Mouse (Mus musculus) large intestine, adult 2 months (tissue): ENCODE measurements around the gene Gm27021. TPM values are rescaled to one million over a fixed set of nuclear protein-coding genes. Genes with fewer than 3 reads are reported as not detected.

Experiments
- DNase-seq: peaks from one replicate; pipeline ENCODE4 v3.0.0-alpha.2; 2012; ENCODE audit warnings: low read depth, low spot score
- WGBS: fragments of 180-500 bp; shearing (Covaris S2); methylation state at CpG from one replicate; pipeline ENCODE4 v1.1.7; 2018; 5-methylcytosine and 5-hydroxymethylcytosine counted together
- polyA plus RNA-seq: library from polyadenylated mRNA; depleted of rRNA; stranded (reverse); fragments of >200 nt; gene quantifications from 2 replicates; pipeline ENCODE4 v1.2.3, GENCODE M21; 2012

Gm27021 gene
- polyA plus RNA-seq, 1 experiment = 0.19 TPM

GRCm38 (mm10) chr8:120574941-120575340 is 92.9 kb downstream of the Gm27021 start:
- WGBS = 66% methylated on average over 19 of the region's 19 CpGs
- DNase-seq = no peak

DNA sequence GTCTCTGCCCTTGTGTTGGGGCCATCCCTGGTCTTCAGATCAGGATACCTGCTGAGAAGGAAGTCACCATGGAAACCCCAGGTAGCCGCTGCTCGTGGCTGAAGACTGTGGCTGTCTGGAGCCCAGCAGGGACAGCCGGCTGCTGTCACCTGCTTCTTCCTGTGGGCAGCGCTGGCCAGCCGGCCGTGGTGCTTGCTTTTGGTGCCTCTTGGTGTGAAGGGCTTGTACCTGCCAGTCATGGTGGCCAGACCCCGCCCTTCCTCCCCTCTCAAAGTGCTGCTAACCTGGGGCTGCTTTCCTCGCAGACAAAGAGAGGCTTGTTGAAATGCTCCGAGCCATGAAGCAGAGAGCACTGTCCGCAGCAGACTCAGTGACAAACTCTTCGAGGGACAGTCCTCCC is 94.0 kb downstream of the Gm27021 start:
- DNase-seq = no peak
- WGBS = 85% methylated on average over 11 of the region's 11 CpGs

DNA sequence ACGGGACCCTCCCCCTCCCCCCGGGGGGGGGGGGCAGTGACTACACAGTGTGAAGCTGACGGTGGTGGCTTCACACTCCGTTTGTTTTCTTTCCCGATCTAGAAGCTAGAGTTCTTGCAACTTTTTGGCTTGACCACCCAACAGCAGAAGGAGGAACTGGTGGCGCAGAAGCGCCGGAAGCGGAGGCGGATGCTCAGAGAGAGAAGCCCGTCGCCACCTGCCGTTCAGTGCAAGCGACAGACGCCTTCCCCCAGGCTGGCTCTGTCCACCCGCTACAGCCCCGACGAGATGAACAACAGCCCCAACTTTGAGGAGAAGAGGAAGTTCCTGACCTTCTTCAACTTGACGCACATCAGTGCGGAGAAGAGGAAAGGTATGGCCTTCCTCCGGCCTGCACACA is 95.3 kb downstream of the Gm27021 start:
- WGBS = 84% methylated on average over 21 of the region's 21 CpGs
- DNase-seq = no peak

- WGBS = 94% methylated on average over 8 of the region's 8 CpGs
- DNase-seq = no peak
Measured at GRCm38 (mm10) chr8:120571561-120571960, 96.3 kb downstream of the Gm27021 start.

DNA sequence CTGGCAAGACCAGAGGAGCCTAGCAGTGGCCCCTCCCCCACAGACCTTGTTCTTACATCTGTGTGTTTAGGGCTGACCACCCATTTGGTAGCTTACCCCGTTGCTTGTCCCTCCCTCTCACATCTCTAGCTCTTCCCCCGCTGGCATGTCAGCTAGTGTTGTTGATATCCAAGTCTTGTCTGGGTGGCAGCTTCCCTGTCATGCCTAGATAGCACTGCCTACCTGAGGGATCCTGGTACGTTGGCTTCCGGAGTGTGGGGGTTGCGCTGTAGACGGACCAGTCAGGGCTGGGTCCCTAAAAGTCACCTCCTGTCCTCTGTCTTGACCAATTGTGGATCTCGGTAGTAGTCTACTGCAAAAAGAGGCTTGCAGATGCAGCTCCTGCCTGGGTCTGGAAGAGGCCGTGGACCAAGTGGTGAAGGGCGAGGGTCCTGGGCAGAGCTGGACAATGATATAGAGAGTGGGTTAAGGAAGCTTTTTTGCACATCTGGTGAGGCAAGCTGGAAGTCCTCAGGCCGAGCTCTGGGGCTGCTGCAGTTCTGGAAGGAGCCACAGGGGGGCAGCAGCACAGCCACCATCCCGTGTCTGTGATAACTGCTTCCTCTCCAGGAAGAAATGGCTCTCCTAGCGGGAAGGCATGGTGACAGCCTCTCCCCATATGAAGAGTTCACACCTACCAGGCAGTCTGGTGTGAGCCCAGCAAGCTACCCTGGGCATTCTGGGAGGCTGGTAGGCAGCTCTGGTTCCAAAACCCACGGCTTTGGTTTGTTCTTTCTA is 97.8 kb downstream of the Gm27021 start:
- DNase-seq = no peak
- WGBS = 56% methylated on average over 13 of the region's 13 CpGs

DNA sequence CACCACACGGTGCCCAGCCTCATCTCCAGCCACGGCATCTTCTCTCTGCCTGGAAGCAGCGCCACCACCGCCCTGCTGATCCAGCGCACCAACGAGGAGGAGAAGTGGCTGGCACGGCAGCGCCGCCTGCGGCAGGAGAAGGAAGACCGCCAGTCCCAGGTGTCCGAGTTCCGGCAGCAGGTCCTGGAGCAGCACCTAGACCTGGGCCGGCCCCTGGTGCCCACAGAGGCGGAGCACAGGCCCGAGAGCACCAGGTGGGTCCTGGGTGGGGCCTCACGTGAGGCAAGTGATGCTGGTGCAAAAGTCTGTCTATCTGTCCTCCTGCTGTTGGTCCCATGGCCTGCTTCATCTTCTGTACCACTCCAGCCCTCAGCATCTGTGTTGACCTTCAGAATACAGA is 98.8 kb downstream of the Gm27021 start:
- WGBS = 89% methylated on average over 17 of the region's 17 CpGs
- DNase-seq = no peak

- 98% methylated on average over 37 of the region's 37 CpGs for WGBS
Measured at GRCm38 (mm10) chr8:120568164-120568798, 99.6 kb downstream of the Gm27021 start.

DNA sequence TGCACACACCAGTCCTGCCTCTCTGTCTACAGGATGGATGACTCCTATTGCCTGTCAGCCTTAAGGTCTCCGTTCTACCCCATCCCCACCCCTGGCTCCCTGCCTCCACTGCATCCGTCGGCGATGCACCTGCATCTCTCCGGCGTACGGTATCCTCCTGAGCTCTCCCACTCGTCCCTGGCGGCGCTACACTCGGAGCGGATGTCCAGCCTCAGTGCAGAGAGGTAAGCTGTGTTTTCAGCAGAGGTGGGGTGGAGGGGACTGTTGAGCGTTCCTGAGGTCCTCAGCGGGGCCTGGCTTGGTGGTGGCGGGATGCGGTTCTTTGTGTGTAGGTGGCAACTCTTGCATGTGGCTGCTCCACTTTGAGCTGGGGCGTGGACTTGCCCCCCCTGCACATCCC is 100.1 kb downstream of the Gm27021 start:
- WGBS = 98% methylated on average over 17 of the region's 17 CpGs

More at GRCm38 (mm10) chr8:120568164-120568798, 99.6 kb downstream of the Gm27021 start:
- DNase-seq = no peak

DNA sequence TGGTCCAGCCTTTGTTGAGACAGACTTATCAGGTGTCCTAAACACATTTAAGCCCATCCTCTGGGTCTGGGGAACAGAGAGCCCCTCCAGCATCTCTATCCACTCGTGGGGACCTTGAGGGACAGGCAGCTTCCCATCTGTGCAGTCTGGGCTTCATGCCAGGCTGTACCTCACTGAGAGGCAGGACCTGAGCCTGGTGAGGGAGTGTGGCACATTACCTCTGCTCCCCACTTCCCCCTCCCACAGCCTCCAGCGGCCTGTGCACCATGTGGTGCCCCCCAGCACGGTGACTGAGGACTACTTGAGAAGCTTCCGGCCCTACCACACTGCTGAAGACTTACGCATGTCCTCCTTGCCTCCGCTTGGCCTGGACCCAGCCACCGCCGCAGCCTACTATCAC is 101.2 kb downstream of the Gm27021 start:
- WGBS = 88% methylated on average over 8 of the region's 8 CpGs
- DNase-seq = no peak

More for the DNA sequence above, 100.1 kb downstream of the Gm27021 start:
- no peak for DNase-seq

- no peak for DNase-seq
- 63% methylated on average over 7 of the region's 7 CpGs for WGBS
Measured at GRCm38 (mm10) chr8:120565151-120565711, 102.6 kb downstream of the Gm27021 start.

GRCm38 (mm10) chr8:120563851-120564837 is 103.7 kb downstream of the Gm27021 start:
- WGBS = 48% methylated on average over 20 of the region's 20 CpGs
- no peak for DNase-seq

DNA sequence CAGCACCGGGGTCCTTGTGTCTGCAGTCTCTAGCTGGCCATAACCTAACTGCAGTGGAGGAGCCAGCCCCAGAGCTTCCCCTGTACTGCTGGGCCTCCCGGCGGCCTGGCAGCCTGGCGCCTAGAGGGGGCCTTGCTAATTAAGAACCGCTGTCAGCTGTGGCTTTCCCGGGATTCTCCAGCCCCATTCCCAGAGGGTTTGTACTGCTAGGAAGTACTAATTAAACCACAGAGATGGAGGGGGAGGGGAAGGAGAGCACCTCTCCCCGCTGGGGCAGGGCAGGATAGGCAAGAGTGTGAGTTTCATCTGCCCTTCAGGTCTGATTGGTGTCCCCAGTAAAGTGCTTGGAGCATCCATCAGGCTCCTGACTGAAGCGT is 104.5 kb downstream of the Gm27021 start:
- DNase-seq = no peak
- WGBS = 56% methylated on average over 8 of the region's 8 CpGs

- no peak for DNase-seq
Measured at GRCm38 (mm10) chr8:120562680-120563347, 105.1 kb downstream of the Gm27021 start.

GRCm38 (mm10) chr8:120561539-120562435 is 106.1 kb downstream of the Gm27021 start:
- DNase-seq = no peak
- 82% methylated on average over 22 of the region's 22 CpGs for WGBS

More at GRCm38 (mm10) chr8:120562680-120563347, 105.1 kb downstream of the Gm27021 start:
- 86% methylated on average over 18 of the region's 18 CpGs for WGBS

DNA sequence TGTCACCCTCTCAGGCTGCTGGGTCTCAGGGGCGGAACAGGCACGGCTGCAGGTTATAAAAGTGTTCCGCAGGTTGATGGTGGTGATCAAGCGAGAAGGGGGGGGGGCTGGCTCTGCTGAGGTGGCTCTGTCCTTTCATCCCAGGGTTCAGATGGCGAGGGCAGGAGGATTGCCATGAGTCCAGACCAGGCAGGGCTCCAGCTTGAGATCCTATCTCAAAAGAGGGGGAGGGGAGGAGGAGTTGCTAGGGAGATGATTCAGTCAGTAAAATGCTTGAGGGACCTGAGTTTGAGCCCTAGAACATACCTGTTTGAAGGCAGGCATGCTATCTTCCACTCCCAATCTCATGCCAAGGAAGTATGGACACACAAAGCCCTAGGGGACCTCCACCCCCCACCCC is 107.3 kb downstream of the Gm27021 start:
- DNase-seq = no peak
- WGBS = 93% methylated on average over 5 of the region's 5 CpGs

DNA sequence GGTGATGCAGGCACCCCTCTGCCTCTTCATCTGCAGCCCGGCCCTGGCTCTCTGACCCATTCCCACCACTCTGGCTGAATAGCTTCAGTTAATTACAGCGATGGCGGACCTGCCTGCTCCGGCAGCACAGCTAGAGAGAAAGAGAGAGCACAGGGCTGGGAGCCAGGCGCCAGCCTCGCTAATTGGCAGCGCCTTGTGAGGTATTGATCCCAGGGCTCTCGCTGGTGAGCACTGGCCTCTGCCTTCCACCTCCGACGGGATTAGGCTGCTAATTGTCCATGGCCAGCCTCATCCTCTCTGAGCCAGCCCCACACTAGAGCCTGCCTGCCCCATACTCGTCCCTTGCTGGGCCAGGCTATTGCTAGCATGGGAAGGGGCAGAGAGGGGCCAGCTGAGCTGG is 108.2 kb downstream of the Gm27021 start:
- WGBS = 77% methylated on average over 11 of the region's 11 CpGs
- DNase-seq = no peak
